Mouse (Mus musculus) embryonic fibroblast, embryonic 13.5 days (primary cell): Measurements from ENCODE around the gene Dnajc4. TPM values are rescaled to one million over a fixed set of nuclear protein-coding genes. Genes with fewer than 3 reads are reported as not detected.
A peak's percentile ranks its signal among the peaks of the same experiment; 100 is the strongest.

Experiments used
- H3K27ac ChIP-seq: 2 replicates; pipeline ENCODE4 v1.5.1; 2012; ENCODE audit warnings: low read length, control low read depth, inconsistent platforms; ENCODE audit not compliant: insufficient read depth
- H3K4me1 ChIP-seq: 2 replicates; pipeline ENCODE4 v1.6.1; 2011; ENCODE audit warnings: low read length; ENCODE audit not compliant: control insufficient read depth, insufficient read depth
- H3K4me3 ChIP-seq: 2 replicates; pipeline ENCODE4 v1.5.1; 2011; ENCODE audit warnings: mild to moderate bottlenecking, control low read depth, low read length; ENCODE audit not compliant: insufficient read depth
- CTCF ChIP-seq: IDR thresholded peaks from 2 replicates; pipeline ENCODE4 v1.5.1; 2011; ENCODE audit warnings: mild to moderate bottlenecking, control low read depth, low read length, moderate library complexity, borderline replicate concordance; ENCODE audit not compliant: insufficient read depth
- POLR2A ChIP-seq: IDR thresholded peaks from 2 replicates; pipeline ENCODE4 v1.6.1; 2011; ENCODE audit warnings: low read depth, mild to moderate bottlenecking, control low read depth, low read length, moderate library complexity
- polyA plus RNA-seq: library from polyadenylated mRNA; stranded (reverse); fragments of >200 nt; gene quantifications from 2 replicates; pipeline ENCODE4 v1.2.4, GENCODE M21; 2011; ENCODE audit warnings: low read depth; ENCODE audit not compliant: missing spikeins, insufficient read length

The Dnajc4 gene
- polyA plus RNA-seq, 1 experiment = 15.0 TPM

- Histone ChIP-seq H3K4me1 (peaks cover 7% of the 10 kb centered on the region), H3K27ac (peak overlapping the region; percentile 94), H3K4me3 (peak overlapping the region; percentile 71)
- TF ChIP-seq CTCF (no peak), POLR2A (peak; percentile 93)
Measured at GRCm38 (mm10) chr19:6950613-6951153, 41.7 kb downstream of the Dnajc4 start.

GRCm38 (mm10) chr19:6949951-6950350 is 42.4 kb downstream of the Dnajc4 start:
- TF ChIP-seq POLR2A (no peak), CTCF (no peak)
- Histone ChIP-seq H3K27ac (no peak overlapping the region), H3K4me1 (peaks cover 7% of the 10 kb centered on the region), H3K4me3 (peak overlapping the region; percentile 71; the same call in 1 of the 2 replicates)

- TF ChIP-seq CTCF = no peak
- TF ChIP-seq POLR2A = no peak; the same call in 1 of the 2 replicates
- H3K4me1 ChIP-seq = peaks cover 7% of the 10 kb centered on the region
- H3K4me3 ChIP-seq = no peak overlapping the region
- H3K27ac ChIP-seq = no peak overlapping the region
Measured at GRCm38 (mm10) chr19:6949532-6949931, 42.8 kb downstream of the Dnajc4 start.

GRCm38 (mm10) chr19:6948186-6948585 is 44.2 kb downstream of the Dnajc4 start:
- Histone ChIP-seq H3K27ac (no peak overlapping the region), H3K4me1 (peaks cover 7% of the 10 kb centered on the region)
- no peak for TF ChIP-seq POLR2A
- no peak for TF ChIP-seq CTCF

GRCm38 (mm10) chr19:6947742-6948141 is 44.6 kb downstream of the Dnajc4 start:
- no peak overlapping the region for H3K27ac ChIP-seq
- no peak overlapping the region for H3K4me3 ChIP-seq
- H3K4me1 ChIP-seq = peaks cover 5% of the 10 kb centered on the region
- TF ChIP-seq POLR2A (no peak), CTCF (no peak)

More at GRCm38 (mm10) chr19:6948186-6948585, 44.2 kb downstream of the Dnajc4 start:
- no peak overlapping the region for H3K4me3 ChIP-seq

- TF ChIP-seq CTCF (no peak), POLR2A (no peak)
- peaks cover 5% of the 10 kb centered on the region; the same call in 1 of the 2 replicates for H3K4me1 ChIP-seq
- no peak overlapping the region for H3K4me3 ChIP-seq
- no peak overlapping the region for H3K27ac ChIP-seq
Measured at GRCm38 (mm10) chr19:6943709-6944108, 48.7 kb downstream of the Dnajc4 start.

GRCm38 (mm10) chr19:6942764-6943163 is 49.6 kb downstream of the Dnajc4 start:
- TF ChIP-seq POLR2A (no peak), CTCF (no peak)
- H3K4me1 ChIP-seq = peaks cover 5% of the 10 kb centered on the region; the same call in 1 of the 2 replicates
- H3K27ac ChIP-seq = no peak overlapping the region; the same call in 1 of the 2 replicates
- H3K4me3 ChIP-seq = peak overlapping the region; percentile 61

GRCm38 (mm10) chr19:6942249-6942691 is 50.1 kb downstream of the Dnajc4 start, which contains the start of gene Gpr137:
Gpr137 (minus strand) TSS chr19:6942480.
- Histone ChIP-seq H3K27ac (peak within 1 kb of the TSS; percentile 83), H3K4me3 (peak within 1 kb of the TSS; percentile 70), H3K4me1 (peaks cover 5% of the 10 kb centered on the region; the same call in 1 of the 2 replicates)
- TF ChIP-seq CTCF (no peak), POLR2A (peak; percentile 80)

GRCm38 (mm10) chr19:6941372-6942248 is 50.8 kb downstream of the Dnajc4 start, which contains the start of gene Bad:
Bad (plus strand) TSS chr19:6941861.
- Histone ChIP-seq H3K4me1 (peaks cover 5% of the 10 kb centered on the region; the same call in 1 of the 2 replicates), H3K27ac (peak within 1 kb of the TSS; percentile 83), H3K4me3 (peak within 1 kb of the TSS; percentile 70)
- TF ChIP-seq CTCF (no peak), POLR2A (peak; percentile 62)
